Mouse (Mus musculus): Measurements from ENCODE around the gene Gfra1.

The Gfra1 gene

DNA sequence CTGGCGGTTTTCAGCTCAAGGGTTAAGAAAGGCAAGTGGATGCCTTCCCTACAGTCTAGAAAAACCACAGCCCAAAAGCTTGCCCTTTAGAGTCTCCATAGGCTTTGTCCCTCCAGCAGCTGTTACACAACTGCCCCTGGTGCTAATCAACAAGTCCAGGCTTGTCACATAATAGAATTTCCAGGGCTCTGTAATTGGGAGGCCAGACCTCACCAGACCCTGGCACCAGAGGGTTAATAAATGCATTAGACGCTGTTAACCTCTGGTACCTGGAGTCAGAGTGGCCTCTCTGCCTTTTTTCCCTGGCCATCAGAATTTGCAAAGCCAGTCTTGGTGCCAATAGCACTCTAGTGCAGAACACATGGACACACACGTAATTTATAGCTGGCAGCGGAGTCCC is 211.6 kb downstream of the Gfra1 start:
- DNase-seq, result no peak

DNA sequence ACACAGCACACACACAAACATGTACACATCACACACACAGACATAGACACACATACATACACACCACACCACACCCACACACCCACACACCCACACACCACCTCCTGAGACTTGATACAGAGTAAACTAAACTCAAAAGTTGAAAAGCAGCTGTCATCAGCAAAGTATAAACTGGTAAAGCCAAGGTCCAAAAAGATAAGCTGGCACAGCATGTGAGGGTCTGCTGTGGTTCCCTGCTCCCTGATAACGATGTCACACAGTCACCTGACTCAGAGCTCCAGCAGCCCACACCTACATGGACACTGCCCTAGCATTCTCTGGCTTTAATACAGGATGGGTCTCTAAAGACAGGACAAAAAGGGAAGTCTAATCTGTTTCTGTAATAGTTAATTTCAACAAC is 212.1 kb downstream of the Gfra1 start:
- no peak for DNase-seq

GRCm38 (mm10) chr19:58238325-58238724 is 217.4 kb downstream of the Gfra1 start:
- DNase-seq, result no peak

- DNase-seq, result no peak
Measured at GRCm38 (mm10) chr19:58227725-58228124, 228.0 kb downstream of the Gfra1 start.

DNA sequence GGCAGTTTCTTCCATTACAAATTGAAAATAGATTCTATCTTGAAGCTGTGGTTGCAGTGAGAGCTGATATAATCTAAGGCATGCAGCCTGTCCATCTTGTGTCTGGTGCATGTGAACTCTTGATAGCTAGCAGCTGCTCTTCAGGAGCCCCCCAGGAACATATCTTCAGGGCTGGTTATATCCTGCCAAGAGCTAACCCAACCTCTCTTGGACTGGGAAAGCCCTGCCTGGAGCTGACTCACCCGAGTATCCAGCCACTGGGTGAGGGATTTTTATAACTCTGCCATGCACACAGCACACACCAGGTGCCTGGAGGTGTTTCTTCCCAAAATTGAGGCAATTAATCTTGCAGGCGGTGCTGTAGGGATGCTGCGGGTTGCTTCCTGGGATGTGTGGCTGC is 228.8 kb downstream of the Gfra1 start:
- DNase-seq, result no peak

DNA sequence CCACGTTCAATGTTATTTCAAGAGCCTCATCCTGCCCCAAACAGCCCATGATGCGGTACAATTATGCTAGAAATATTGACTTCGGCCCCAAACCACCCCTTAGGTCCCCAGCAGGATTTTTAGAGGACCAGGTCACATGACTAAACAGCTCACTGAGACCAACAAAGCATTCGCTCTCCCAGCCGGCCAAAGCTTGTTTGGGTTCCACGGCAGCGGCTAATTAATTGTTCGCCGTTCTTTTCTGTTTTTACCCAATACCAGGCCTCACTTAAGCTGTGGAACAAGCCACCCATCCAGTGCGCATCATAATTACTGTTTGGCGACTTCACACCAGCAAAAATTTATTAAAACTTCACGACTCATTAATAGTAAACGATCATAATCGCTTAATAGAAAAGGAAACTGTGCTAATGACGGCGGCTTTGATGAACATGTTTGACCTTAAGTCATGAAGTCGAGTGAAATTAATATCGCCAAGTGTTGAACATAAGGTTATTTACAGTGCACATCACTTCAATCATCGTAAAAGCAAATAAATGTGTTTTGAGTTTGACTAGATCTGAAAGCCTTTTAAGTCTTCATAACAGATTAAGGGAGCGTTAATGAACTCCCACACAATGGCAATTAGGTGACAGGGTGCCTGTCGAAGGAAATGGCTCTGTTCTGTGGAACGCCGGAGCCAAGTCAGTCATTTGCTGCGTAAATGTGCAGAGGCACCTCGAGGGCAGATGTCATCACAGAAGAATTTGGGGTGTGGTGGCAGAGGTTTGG is 235.5 kb downstream of the Gfra1 start:
- no peak for DNase-seq

DNA sequence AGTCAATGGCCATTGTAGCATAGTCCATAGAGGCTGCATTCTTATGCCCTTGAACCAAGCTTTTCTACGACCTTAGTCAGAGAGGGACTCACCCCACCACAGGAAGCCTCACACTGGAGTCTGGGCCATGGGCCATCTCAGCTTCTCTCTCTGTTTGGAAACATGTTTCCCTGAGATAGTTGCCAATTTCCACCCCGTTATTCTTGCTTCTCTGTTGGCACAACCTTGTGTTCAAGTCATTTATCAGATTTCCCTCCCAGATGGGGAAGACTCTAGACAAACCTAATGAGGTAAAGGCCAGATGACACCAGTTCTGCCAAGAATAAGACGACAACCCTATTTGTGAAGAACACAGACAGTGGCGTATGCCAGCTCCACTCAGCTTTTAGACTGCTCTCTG is 238.1 kb downstream of the Gfra1 start:
- no peak for DNase-seq

DNA sequence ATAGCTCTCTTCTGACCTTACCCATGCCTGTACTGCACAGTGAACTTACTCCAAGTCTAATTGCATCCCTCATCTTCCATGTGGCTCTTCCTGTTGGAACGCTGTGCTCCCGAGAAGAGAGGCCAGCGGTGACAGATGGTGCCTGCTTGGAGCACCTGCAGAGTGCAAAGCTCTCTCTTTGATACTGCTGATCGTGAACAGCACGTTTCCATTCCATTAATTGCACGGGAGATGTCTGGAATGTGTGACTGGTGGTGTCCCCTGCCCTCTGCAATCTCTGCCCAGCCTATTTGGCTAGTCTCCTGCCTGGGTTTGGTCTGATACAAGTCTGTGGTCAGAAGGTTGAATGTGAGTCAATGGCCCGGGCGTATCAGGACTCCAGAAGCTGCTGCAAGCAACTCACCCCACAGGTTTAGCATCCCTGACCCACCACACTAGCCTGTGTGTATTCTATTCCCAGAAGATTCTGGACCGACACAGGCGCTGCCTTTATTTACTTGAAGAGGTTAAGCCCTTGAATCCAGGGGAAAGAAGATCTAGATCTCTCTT is 249.1 kb downstream of the Gfra1 start:
- no peak for DNase-seq

DNA sequence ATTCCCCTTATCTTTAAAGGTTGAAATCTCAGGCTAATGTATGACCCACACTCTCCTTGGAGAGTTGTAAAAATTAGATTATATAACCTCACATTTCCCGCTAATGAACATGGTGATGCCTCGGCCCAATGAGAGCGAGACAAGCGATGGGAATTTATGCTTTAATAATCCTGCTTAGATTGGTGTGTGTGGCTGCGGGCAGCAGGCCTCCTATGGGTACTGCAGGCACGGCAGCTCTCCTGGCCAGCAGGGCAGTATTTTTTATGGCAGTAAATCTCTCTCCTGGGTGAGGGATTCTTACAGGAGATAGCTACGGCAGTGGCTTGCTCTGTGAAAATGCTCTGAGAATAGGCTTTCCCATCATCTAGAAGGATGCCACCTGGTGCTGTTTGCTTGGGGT is 250.2 kb downstream of the Gfra1 start:
- DNase-seq, result no peak

DNA sequence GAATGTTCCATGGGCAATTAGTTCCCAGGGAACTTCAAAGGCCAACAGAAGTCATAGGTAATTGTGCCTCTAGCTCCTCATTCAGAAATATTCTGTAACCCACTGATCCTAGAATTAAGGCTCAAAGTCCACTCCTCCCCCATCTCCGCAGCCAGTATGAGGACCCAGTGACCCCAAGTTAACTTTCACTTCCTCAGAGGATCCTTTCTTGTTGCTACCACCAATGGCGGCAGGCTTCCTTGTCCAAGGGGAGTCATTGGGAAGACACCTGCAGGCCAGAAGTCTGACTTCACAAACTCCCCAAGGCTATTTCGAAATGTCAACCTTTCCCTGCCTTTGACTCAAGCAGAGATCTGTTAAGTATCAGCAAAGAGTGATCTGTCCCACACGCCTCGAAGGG is 253.1 kb downstream of the Gfra1 start:
- no peak for DNase-seq

DNA sequence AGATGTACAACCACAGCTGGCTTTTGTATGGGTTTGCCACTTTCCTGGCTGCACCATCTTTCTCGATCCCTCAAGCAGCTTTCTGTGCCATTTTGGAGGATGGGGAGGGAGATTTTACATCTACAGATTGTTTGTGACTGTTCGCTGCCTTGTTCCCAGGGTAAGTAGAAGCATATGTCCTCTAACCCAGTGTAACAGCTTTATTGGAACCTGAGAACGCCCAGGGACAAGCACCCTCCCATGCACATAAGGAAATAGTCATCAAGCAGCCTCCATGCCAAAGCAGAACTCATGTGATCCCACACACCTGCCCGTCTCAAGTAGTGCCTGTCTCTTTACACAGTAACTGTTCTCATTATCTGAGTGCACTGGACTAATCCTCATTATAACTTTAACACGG is 256.0 kb downstream of the Gfra1 start:
- no peak for DNase-seq

DNA sequence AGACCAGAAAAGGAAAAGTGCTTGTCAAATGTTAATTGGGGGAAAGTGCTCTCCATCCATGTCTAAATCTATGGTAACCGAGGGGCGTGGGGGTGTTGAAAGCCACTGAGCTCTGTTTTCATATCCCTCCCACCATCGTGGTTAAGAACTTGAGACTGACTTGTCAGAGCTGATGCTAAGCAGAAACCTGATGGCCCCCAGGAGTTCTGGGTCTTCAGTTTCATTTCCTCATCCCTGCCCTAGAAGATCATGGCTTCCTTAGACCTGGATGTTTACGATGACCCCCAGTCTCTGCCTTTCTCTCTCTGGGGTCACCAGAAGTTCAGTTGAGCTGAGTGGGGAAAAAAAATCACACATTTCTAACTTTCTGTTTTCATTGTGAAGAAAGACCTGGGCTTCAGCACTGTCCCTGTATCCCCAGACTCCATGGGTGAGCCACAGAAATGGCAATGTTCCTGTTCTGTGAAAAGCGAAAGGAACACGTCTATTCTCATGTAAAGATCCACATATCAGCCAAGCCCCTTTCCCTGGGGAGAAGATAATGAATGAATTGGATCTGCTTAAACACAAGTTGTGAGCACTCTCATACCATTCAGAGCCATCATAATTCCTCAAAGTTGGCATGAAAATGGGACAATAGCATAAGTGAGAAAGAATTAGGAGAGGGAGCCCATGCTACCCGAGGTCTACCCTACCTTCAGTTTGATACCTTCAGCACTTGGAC is 261.8 kb downstream of the Gfra1 start:
- peak; percentile 17 to 27 for DNase-seq

- DNase-seq, result no peak
Measured at GRCm38 (mm10) chr19:58190947-58191346, 264.8 kb downstream of the Gfra1 start.

DNA sequence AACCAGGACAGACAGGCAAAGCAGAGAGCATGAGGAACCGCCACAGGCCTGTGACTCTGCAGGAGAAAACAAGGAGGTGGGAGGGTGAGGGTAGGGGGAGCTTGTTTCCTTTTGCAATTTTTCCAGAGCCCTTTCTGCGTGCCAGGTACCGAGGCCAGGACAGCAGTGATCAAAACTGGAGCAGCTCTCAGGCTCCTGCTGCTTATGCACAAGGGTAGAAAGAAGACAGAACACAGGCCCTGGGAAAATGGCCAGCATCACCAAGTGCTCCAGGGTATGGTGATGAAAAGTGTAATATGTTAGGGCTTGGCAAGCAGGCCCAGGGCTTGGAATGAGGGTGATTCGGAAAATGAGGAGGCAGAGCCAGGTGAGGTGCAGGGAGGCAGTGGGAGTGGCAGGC is 269.2 kb downstream of the Gfra1 start:
- no peak for DNase-seq
